Mouse (Mus musculus): ENCODE results near the gene Adm.
"Not testable (repeated sequence)": the region's sequence is repeated elsewhere in the genome, so short reads cannot be mapped to it uniquely, and the experiment has no call there.

The Adm gene

GRCm38 (mm10) chr7:110627486-110628272 is at the start of gene Adm:
Adm (plus strand) TSS chr7:110627661.
- DNase-seq (ENCODE audit: low read depth in 2 of 2, low spot score in 2 of 2) = peak in 1 of 2 experiments; percentile 47

- DNase-seq (ENCODE audit: low read depth in 2 of 2, low spot score in 2 of 2) = no peak
Observed at GRCm38 (mm10) chr7:110583705-110584104, 43.8 kb upstream of the Adm start.

- DNase-seq (ENCODE audit: low read depth in 2 of 2, low spot score in 2 of 2) = no peak
Observed at GRCm38 (mm10) chr7:110584159-110584558, 43.3 kb upstream of the Adm start.

- DNase-seq (ENCODE audit: low read depth in 2 of 2, low spot score in 2 of 2) = no peak
Observed at GRCm38 (mm10) chr7:110585250-110585649, 42.2 kb upstream of the Adm start.

GRCm38 (mm10) chr7:110587721-110588120 is 39.7 kb upstream of the Adm start:
- DNase-seq (ENCODE audit: low read depth in 2 of 2, low spot score in 2 of 2) = no peak

- DNase-seq (ENCODE audit: low read depth in 2 of 2, low spot score in 2 of 2) = not testable (repeated sequence)
Observed at GRCm38 (mm10) chr7:110593991-110594390, 33.5 kb upstream of the Adm start.

GRCm38 (mm10) chr7:110597141-110597540 is 30.3 kb upstream of the Adm start:
- DNase-seq (ENCODE audit: low read depth in 2 of 2, low spot score in 2 of 2) = no peak

- no peak for DNase-seq (ENCODE audit: low read depth in 2 of 2, low spot score in 2 of 2)
Observed at GRCm38 (mm10) chr7:110605476-110605875, 22.0 kb upstream of the Adm start.

- no peak for DNase-seq (ENCODE audit: low read depth in 2 of 2, low spot score in 2 of 2)
Observed at GRCm38 (mm10) chr7:110606906-110607305, 20.6 kb upstream of the Adm start.

GRCm38 (mm10) chr7:110613381-110614132 is 13.9 kb upstream of the Adm start:
- no peak for DNase-seq (ENCODE audit: low read depth in 2 of 2, low spot score in 2 of 2)

- DNase-seq (ENCODE audit: low read depth in 2 of 2, low spot score in 2 of 2) = peak in 1 of 2 experiments; percentile 40
Observed at GRCm38 (mm10) chr7:110614133-110615063, 13.1 kb upstream of the Adm start, which contains the start of gene Sbf2. Sbf2 (minus strand) TSS chr7:110614922.

- no peak for DNase-seq (ENCODE audit: low read depth in 2 of 2, low spot score in 2 of 2)
Observed at GRCm38 (mm10) chr7:110615151-110615631, 12.3 kb upstream of the Adm start.

GRCm38 (mm10) chr7:110615792-110616191 is 11.7 kb upstream of the Adm start:
- no peak for DNase-seq (ENCODE audit: low read depth in 2 of 2, low spot score in 2 of 2)

GRCm38 (mm10) chr7:110619086-110619611 is 8.3 kb upstream of the Adm start:
- DNase-seq (ENCODE audit: low read depth in 2 of 2, low spot score in 2 of 2) = no peak

GRCm38 (mm10) chr7:110624067-110624466 is 3.4 kb upstream of the Adm start:
- no peak for DNase-seq (ENCODE audit: low read depth in 2 of 2, low spot score in 2 of 2)

GRCm38 (mm10) chr7:110624961-110625360 is 2.5 kb upstream of the Adm start:
- DNase-seq (ENCODE audit: low read depth in 2 of 2, low spot score in 2 of 2) = peak in 1 of 2 experiments; percentile 18

GRCm38 (mm10) chr7:110625489-110625888 is 2.0 kb upstream of the Adm start:
- no peak for DNase-seq (ENCODE audit: low read depth in 2 of 2, low spot score in 2 of 2)

GRCm38 (mm10) chr7:110626186-110627098 is 1.0 kb upstream of the Adm start:
- DNase-seq (ENCODE audit: low read depth in 2 of 2, low spot score in 2 of 2) = peak in 1 of 2 experiments; percentile 7

- DNase-seq (ENCODE audit: low read depth in 2 of 2, low spot score in 2 of 2) = peak in 1 of 2 experiments; percentile 5
Observed at GRCm38 (mm10) chr7:110627099-110627482, 370 bp upstream of the Adm start.

- no peak for DNase-seq (ENCODE audit: low read depth in 2 of 2, low spot score in 2 of 2)
Observed at GRCm38 (mm10) chr7:110628273-110628600, 776 bp downstream of the Adm start.
